Mouse (Mus musculus) retina, embryonic 14.5 days (tissue): ENCODE results near the gene Sult5a1.

Experiments used
- DNase-seq: peaks from one replicate; pipeline ENCODE4 v3.0.0-alpha.2; 2015; ENCODE audit warnings: low spot score

The Sult5a1 gene

DNA sequence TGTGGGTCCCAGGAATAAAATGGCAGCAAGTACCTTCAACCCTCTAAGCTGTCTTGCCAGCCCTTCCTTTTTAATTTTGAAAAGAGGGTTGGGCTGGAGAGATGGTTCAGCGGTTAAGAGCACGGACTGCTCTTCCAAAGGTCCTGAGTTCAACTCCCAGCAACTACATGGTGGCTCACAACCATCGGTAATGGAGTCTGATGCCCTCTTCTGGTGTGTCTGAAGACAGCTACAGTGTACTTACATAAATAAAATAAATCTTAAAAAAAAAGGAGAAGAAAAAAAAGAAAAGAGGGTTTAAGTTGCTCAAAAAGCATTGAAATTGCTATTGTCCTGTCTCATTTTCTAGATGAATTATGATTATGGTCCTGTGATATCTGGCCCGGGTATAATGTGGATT, 56.9 kb downstream of the Sult5a1 start:
- DNase-seq: no peak

GRCm38 (mm10) chr8:123100288-123100687, 57.8 kb downstream of the Sult5a1 start:
- no peak for DNase-seq

GRCm38 (mm10) chr8:123097786-123098584, 60.1 kb downstream of the Sult5a1 start:
- no peak for DNase-seq

DNA sequence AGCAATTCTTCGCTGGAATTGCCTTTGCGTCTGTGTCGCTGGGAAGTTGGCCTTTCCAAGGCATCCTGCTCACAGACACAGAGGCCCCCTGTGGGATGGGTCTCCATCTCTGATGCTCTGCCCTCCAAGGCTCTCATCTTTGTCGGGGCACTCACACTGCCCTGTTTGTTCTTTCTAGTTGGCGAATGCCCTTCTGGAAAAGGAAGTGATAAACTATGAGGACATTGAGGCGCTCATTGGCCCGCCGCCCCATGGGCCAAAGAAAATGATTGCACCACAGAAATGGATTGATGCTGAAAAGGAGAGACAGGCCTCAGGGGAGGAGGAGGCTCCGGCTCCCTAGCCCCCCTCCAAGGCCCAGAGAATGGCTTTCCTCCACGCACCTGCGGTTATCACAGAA, 60.9 kb downstream of the Sult5a1 start:
- no peak for DNase-seq
